Mouse (Mus musculus): ENCODE measurements around the gene Nde1.

The Nde1 gene

GRCm38 (mm10) chr16:14166490-14166889 is 3.4 kb downstream of the Nde1 start:
- DNase-seq: no peak

GRCm38 (mm10) chr16:14169706-14170105 is 6.6 kb downstream of the Nde1 start:
- DNase-seq: no peak

DNA sequence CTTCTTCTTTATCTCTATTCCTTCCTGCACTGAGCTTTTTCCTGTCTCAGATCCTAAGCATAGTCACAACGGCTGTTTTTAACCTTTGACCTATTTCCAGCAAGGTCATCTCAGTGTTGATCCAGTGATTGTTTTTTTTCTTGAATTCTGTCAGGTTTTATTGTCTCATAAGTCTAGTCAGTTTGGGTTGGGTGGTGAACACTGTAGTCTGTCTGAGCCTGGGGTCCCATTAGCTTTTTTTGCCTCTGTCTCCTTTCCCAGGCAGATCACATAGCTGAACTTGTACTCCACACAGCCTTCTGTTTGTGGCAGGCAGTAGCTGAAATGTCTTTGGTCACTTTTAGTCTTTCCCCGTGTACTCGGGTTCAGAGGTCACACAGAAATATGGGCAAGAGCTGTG is 15.0 kb downstream of the Nde1 start:
- DNase-seq: no peak

DNA sequence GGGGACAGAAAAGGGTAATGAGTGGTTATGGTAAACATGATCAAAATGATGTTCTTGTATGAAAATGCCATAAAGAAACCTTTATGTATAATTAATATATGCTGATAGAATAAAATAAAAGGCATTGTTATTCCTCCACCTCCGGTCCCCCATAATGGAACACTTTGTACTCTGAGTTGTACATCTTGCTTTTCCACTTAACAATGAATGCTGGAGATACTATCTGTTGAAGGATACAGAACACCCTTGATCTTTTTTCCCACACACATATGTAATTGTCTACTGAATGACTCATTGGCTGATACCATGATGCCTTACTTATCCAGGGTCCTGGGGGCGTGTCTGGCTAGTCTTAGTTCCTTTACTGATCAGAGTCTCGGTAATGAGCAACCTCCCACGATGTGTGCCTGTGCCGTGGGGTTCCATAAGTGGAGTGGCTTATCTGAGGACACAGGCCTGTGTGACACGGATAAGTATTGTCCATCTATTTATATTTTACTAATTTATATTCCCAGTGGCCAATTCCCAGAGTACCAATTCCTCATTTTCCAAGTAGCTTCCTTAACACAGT is 17.2 kb downstream of the Nde1 start:
- no peak for DNase-seq

DNA sequence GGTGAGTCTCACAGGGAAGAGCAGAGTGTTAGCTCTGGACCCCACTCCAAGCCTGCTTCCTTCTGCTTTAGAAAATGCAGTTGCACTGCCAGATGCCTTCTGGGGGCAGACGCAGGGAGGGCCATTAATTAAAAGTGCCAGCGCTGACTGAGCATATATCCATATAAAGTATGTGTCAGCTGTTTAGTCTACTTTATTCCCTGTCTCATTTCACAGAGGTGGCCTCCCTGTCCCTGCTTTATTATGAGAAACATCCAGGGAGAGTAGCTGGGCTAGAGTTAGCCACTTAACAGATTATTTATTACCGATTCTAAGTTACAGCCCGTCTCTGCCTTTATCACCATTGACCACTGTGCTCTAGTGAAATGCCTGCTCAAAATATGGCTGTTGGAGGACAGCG is 19.3 kb downstream of the Nde1 start:
- no peak for DNase-seq

DNA sequence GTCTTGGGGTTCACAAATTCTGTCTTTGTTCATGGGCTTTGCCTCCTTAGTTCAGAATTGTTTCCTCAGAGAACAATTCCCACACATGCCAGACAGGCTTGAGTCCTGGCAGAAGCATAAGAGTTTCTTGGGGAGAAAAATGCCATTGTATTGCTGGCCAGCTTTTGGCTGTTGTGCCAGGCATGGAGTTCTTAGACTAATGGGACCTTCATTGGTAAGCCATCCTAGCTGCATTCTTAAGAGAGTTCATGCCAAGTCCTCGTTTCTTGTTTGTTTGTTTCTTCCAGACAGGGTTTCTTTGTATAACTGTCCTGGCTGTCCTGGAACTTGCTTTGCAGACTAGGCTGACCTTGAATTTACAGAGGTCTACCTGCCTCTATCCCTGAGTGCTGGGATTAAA is 20.8 kb downstream of the Nde1 start:
- no peak for DNase-seq

- DNase-seq: no peak
Observed at GRCm38 (mm10) chr16:14185516-14185915, 22.4 kb downstream of the Nde1 start.

DNA sequence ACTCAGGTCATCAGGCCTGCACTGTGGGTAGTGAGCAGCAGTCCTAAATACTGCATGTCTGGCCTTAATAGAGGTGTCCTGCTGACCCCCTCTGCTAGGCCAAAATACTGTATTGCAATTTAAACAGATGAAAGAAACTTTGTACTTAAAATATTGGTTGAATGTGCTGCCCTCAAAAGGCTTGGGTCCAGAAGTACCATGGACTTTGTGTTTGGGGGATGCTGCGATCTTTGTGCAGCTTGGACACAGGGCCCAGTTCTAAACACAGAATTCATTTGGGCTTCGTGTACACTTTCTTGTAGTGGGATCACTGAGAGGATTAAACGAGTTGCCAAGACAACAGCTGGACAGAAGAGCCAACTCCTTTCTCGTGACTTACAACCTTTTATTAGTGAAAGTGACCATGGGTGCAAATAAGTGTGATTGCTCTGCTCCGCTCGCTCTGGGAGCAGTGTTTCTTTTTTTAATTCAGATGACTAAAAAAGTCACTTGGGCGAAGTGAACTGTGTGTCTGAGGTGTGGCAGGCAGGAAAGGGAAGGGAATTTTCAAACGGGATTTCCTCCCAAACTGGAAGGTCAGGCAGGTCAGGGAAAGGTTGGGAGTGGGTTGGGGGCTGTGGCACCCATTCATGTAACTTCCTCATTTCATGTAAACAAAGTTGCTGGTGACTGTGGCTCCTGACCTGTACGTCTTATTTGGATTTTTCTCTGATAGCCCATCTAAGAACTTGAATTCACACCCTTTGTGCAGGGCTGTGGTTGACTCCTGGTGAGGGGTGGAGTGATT is 31.3 kb downstream of the Nde1 start:
- no peak for DNase-seq

- DNase-seq: peak; percentile 32 to 40
Observed at GRCm38 (mm10) chr16:14195427-14195826, 32.4 kb downstream of the Nde1 start.

- no peak for DNase-seq
Observed at GRCm38 (mm10) chr16:14198798-14199197, 35.7 kb downstream of the Nde1 start.

DNA sequence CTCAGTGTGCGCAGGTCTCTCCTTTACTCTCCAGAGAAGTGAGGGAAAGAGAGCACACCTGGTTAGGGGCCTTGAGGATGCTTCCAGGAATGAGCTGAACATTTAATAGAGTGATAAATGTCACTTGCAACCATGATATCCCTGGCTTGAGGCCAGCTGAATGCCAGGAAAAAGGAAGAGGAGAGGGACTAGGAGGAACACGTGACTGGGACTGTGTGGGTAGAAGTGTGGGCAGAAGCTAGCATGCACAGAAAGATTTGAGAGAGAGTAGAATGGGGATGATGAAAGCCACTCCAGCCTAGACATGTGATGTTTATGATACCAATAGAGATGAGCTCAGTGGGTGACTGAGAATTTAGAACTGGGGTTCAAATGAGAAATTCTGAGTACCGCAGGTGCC is 52.1 kb downstream of the Nde1 start:
- DNase-seq: no peak

GRCm38 (mm10) chr16:14237100-14237723 is 74.1 kb downstream of the Nde1 start:
- DNase-seq: peak; percentile 59 to 61

GRCm38 (mm10) chr16:14242059-14242458 is 79.0 kb downstream of the Nde1 start:
- DNase-seq: no peak
